Mouse (Mus musculus): ENCODE results near the gene Cmtm5.
"Not testable (repeated sequence)": the region's sequence is repeated elsewhere in the genome, so short reads cannot be mapped to it uniquely, and the experiment has no call there.

Gene Cmtm5

DNA sequence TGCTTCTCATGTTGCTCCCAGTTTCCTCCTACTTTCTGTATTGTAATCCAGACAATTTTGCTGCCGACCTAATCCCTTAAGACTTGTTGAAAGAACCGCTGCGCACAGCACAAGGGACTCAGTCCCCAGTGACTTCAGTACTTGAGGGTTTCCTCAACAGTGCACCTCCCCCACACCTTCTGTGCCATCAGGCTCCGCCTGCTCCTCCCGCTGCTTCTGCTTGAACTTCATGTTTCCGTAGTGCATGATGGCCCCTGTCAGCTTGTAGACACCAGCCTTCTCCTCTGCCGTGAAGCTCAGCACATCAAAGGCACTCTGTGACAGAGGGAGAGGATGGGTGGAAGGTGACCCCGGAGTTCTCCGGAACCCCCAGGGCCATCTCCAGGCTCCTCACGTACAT, 24.7 kb downstream of the Cmtm5 start:
- no peak for DNase-seq

- no peak for DNase-seq
Measured at GRCm38 (mm10) chr14:54961487-54961886, 25.4 kb downstream of the Cmtm5 start.

DNA sequence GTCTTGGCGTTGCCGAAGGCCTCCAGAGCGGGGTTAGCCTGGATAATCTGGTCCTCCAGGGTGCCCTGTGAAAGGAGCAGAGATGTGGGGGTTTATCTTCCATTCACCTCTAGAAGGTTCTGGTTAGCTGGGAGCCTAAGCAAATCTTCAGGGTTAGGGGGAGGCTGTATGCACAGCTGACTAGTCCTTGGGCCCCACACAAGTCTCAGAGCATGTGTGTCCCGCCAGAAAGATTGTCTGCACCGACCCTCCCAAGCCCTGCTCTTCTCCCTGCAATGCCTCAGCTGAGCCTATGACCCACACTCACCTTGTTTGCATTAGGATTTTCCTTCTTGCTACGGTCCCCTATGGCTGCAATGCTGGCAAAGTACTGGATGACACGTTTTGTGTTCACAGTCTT, 26.7 kb downstream of the Cmtm5 start:
- no peak for DNase-seq

DNA sequence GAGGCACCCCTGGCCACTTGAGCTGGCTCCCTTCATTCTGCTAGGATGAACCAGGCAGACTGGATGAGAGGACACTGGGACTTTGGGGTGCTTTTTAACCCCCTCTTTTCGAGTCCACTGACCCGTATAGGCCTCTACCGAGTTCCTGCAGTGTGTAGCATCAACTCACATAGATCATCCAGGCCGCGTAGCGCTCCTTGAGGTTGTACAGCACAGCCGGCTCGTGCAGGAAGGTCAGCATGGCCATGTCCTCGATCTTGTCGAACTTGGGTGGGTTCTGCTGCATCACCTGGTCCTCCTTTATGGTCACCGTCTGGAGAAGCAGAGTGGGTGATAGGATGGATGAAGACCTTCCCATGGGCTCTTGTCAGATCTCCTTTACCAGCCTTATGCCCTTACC, 27.7 kb downstream of the Cmtm5 start:
- no peak for DNase-seq

DNA sequence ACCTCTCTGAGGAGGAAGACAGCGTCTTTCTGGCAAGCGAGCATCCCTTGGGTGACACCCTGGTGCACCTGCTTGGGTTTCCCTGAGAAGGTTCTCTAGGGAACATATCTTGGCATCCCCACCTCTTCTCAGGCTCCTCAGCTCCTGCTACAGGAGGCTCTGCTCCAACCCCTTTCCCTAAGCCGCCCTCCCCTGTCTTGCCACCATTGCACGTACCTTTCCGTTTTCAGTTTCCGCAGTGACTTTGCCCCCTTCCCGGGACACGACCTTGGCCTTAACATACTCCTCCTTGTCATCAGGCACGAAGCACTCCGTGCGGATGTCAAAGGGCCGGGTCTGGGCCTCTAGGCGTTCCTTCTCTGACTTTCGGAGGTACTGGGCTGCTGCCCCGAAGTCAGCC, 29.0 kb downstream of the Cmtm5 start:
- DNase-seq: no peak

DNA sequence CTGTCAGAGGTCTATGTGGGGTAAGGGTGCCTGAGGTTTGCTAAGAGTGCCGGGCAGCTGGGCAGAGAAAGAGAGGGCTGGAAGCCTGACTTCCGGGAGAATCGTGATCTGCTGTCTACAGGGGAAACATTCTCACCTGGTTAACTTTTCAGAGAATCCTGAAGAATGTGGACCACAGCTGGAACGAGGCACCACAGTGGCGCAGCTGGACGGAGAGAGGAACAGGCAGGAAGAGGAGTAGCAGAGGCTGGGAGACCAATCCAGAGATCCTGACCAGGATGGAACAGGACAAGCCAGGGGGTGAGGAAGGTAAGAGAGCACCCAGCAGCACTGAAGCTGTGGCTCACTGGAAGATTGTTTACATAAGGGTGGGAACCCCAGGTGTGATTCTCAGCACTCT, 29.6 kb downstream of the Cmtm5 start:
- DNase-seq: no peak

- DNase-seq: no peak
Measured at GRCm38 (mm10) chr14:54966320-54966977, 30.4 kb downstream of the Cmtm5 start, which contains the start of gene Myh6. Gene Myh6, minus strand, starts transcription at chr14:54966927.

GRCm38 (mm10) chr14:54967874-54968273, 31.8 kb downstream of the Cmtm5 start:
- DNase-seq: no peak

DNA sequence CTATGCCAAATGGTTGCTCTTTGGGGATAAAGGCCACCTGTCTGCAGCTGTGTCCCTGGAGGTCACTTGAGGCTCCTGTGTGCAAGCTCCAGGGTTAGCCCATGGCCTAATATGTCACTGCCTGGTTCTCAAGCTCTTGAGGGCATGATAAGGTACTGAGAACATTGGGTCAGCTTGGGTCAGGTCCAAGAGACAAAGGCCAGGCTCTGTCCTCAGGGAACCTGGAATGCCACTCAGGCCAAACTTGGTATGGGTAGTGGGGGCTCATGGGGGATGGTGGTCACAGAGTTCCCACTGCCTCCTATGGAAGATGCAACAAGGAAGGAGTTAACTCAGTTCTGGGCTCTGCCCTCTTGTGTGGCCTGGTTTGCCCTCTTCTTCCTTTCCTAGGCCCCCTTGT, 32.3 kb downstream of the Cmtm5 start:
- DNase-seq: no peak

- not testable (repeated sequence) for DNase-seq
Measured at GRCm38 (mm10) chr14:54972786-54973185, 36.7 kb downstream of the Cmtm5 start.

DNA sequence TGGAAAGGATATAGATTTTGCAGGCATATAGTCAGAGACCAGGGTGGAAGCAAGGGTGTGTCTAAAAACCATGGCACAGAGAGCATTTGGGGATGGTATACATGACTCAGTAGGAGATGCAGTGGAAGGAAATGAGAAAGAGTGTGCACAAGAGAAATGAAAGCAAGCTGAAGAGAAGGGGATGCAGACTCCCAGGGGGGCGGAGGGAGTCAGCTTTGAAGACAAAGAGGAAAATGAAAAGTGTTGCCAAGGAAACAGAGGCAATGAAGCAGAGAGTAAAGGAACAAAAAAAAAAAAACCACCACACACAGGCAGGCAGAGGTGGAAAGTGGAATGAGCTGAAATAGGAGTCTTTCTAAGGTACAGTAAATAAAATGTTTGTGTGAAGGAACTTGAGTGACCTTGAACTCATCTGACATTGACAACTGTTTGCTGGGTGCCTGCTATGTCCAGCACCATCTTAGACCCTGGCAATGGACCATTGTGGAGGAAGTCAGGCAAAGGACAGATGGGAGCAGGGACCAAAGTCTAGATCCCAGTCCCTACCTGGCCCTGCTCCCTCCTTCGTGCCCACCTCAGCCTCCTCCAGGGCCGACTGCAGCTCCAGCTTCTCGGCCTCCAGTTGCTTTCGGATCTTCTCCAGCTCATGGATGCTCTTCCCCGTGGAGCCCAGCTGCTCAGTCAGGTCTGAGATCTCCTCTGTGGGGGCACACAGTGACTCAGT, 38.2 kb downstream of the Cmtm5 start:
- DNase-seq: no peak

DNA sequence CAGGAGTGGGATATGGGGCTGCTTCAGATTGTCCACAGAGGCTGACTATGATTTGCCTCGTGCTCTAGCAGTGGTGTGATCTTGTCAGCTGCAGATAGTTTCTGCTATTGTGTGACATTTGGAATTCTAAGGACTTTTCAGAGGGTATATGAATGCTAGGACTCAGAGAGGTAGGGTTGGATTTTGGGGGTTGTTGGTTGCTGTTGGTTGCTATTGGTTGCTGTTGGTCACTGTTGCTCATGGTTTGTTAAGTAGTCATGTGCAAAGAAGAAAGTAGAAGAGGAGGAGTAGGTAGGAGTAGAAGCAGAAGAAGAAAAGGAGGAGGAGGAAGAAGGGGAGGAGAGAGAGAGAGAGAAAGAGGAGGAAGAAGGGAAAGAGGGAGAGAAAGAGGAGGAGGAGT, 40.6 kb downstream of the Cmtm5 start, which contains the start of gene Gm17428:
Gm17428 (plus strand) TSS at position 301 of the 400 bp plus-strand sequence.
- DNase-seq: no peak

- DNase-seq: no peak
Measured at GRCm38 (mm10) chr14:54978664-54979063, 42.6 kb downstream of the Cmtm5 start.

DNA sequence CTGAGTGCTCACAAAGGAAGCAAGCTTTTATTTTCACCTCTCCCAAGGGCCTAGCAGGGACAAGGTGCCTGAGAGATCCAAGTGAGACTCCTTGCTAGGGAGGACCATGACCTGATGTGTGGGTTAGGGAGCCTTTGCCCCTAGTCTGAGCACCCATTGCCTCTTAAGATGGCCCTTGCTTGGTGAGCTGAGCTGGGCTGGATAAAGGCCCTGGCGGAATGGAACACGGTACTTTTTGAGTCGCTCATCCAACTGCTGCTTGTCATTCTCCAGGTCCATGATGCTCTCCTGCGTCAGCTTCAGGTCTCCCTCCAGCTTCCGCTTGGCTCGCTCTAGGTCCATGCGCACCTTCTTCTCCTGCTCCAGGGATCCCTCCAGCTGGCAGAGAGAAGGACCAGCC, 45.9 kb downstream of the Cmtm5 start:
- no peak for DNase-seq

DNA sequence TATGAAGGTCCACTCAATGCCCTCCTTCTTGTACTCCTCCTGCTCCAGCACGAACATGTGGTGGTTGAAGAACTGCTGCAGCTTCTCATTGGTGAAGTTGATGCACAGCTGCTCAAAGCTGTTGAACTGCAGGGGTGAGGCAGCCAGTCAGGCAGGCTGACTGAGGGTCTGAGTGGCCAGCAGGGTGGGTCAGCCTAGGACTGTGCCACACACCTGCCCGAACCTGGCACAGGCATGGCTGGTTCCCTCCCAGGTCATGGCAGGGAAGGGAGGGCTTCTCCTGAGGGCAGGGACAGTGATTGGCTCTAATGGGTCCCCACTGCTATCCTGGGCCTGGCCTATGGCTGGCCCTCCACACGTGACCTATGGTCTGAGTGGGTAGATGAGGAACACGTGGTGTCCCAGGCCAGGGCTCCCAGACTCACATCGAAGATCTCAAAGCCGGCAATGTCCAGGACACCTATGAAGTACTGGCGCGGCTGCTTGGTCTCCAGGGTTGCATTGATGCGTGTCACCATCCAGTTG, 52.4 kb downstream of the Cmtm5 start:
- not testable (repeated sequence) for DNase-seq
